Mouse (Mus musculus) CD4-positive naive resting alpha-beta T cell, adult 76 days (primary cell): Measurements from ENCODE around the gene Ifi213. TPM values are rescaled to one million over a fixed set of nuclear protein-coding genes. Genes with fewer than 3 reads are reported as not detected.

Source experiments
- total RNA-seq: library from RNA; stranded (reverse); gene quantifications from one replicate; pipeline ENCODE4 v1.2.4, GENCODE M21; 2023

The Ifi213 gene
- total RNA-seq: 148 TPM

DNA sequence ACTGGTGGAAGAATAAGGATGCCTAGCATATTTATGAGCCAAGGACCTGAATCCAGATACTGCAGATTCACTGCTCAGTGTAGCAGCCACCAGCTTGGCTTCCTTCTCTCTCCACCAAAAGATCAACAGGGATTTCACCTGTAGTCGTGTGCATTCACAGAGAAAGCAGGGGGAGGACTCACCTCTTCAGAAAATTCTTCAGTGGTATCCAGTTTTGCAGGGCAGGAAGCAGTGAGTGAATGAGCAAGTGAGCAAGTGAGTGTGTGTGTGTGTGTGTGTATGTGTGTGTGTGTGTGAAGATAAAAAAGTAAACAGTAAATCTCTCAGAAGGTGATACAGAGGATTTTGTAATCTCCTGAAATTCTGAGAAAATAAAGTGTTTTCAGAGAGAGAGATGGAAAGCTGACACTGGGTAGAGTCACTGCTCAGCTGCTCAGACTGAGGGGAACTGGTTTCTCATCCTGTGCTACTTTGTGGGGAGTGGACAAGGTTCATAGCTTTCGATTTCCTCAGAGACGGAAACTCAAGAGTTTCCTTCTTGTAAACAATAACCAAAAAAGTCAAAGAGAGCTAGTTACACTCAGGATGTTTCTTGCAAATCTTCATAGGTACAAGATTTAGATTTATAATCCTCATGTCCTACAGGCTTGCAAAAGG lies at the start of gene Ifi213:
Gene Ifi213, minus strand, starts transcription at position 437 of the 657 bp plus-strand sequence.

GRCm38 (mm10) chr1:173630622-173631021 lies 31.5 kb upstream of the Ifi213 start, which contains the start of gene Ifi209:
Gene Ifi209, plus strand, starts transcription at chr1:173630917.

GRCm38 (mm10) chr1:173535791-173536190 lies 63.3 kb downstream of the Ifi213 start, which contains the start of gene Ifi214:
Gene Ifi214, minus strand, starts transcription at chr1:173535957.

Other genes with a start within 250 kb of the Ifi213 start
- gene Aim2, start 248.4 kb downstream of the Ifi213 start, total RNA-seq: 41.7 TPM
- gene Cadm3, start 231.6 kb downstream of the Ifi213 start, total RNA-seq: 0.26 TPM
- 88.9 TPM for gene Ifi206, start 108.2 kb downstream of the Ifi213 start, total RNA-seq
- 23.0 TPM for gene Ifi214, start 63.3 kb downstream of the Ifi213 start, total RNA-seq
- 92.8 TPM for gene Ifi209, start 31.6 kb upstream of the Ifi213 start, total RNA-seq
- gene Ifi208, start 74.4 kb upstream of the Ifi213 start, total RNA-seq: 94.9 TPM
- gene Ifi207, start 142.5 kb upstream of the Ifi213 start, total RNA-seq: 1.3 TPM
- 4.5 TPM for gene Ifi204, start 167.7 kb upstream of the Ifi213 start, total RNA-seq